Comparison of ENCODE assay signal across 11 mouse cellular contexts in the genomic region with DNA sequence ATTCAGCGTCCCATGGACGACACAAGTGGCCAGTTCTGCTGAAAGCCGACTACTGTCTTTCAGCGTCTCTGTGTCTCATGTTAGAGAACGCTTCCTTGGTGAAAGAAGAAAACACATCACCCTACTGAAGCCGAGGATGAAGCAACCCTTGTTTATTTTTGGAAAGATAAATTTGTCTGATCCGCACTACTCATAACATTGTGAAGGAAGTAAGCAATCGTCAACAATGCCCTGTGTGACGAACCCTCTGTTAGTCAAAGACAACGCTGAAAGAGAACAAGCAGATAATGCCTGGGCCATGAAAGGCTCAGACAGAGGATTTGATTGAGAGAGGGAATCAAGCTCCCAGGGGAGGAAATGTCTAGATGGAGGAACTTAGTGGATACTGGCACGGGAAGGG.
"Had no signal": no experiment of that assay in that cellular context is flagged by ENCODE, and none has a peak within 500 bp of the region (broad histone marks: within the 10 kb centered on the region; RNA-seq: fewer than 3 reads in every experiment).

No protein-coding gene starts in this region.

- H3K4me3 ChIP-seq: kidney, embryonic 15.5 days; limb, embryonic 13.5 days; liver, embryonic 13.5 days; midbrain, embryonic 12.5 days had no signal

- H3K27me3 ChIP-seq: kidney, embryonic 15.5 days; limb, embryonic 13.5 days; liver, embryonic 13.5 days; midbrain, embryonic 12.5 days had no signal

- H3K9ac ChIP-seq: kidney, embryonic 15.5 days; limb, embryonic 13.5 days; liver, embryonic 13.5 days; midbrain, embryonic 12.5 days had no signal

- DNase-seq: kidney, adult 11 months; kidney, postnatal 14 days; left cerebral cortex, postnatal 4 days; liver, embryonic 13.5 days; lung, adult 18-20 months; lung, postnatal 4 days; right cerebral cortex, postnatal 14 days; thymus, postnatal 4 days had no signal

- H3K4me2 ChIP-seq: kidney, embryonic 15.5 days; limb, embryonic 13.5 days; liver, embryonic 13.5 days; midbrain, embryonic 12.5 days had no signal

- H3K27ac ChIP-seq: kidney, embryonic 15.5 days; limb, embryonic 13.5 days; liver, embryonic 13.5 days; midbrain, embryonic 12.5 days had no signal

- H3K9me3 ChIP-seq: kidney, embryonic 15.5 days; limb, embryonic 13.5 days; liver, embryonic 13.5 days; midbrain, embryonic 12.5 days had no signal
